Mouse (Mus musculus): ENCODE measurements around the gene Zfp740. TPM values are rescaled to one million over a fixed set of nuclear protein-coding genes. Genes with fewer than 3 reads are reported as not detected.

The Zfp740 gene
- total and polyA plus RNA-seq, 3 experiments: 16.2 to 32.8 (median 31.6) TPM

GRCm38 (mm10) chr15:102256431-102257201 lies 53.6 kb downstream of the Zfp740 start:
- Histone ChIP-seq H3K36me3 (ENCODE audit: control insufficient read depth, insufficient read depth, low read length) (no peaks in the 10 kb centered on the region), H3K27me3 (ENCODE audit: control insufficient read depth, insufficient read depth, low read length) (no peaks in the 10 kb centered on the region), H3K27ac (peak overlapping the region; percentile 81), H3K4me1 (ENCODE audit: control insufficient read depth, insufficient read depth, low read length) (peaks cover 8% of the 10 kb centered on the region; the same call in 1 of the 2 replicates), H3K9ac (ENCODE audit: low read depth, low read length) (peak overlapping the region; percentile 91), H3K79me2 (replicated peaks; ENCODE audit: control insufficient read depth, insufficient read depth, low read length) (no peaks in the 10 kb centered on the region), H3K4me3 (peak overlapping the region; percentile 60)
- TF ChIP-seq CTCF (IDR thresholded peaks at IDR 0.05) (no peak), POLR2A (IDR thresholded peaks at IDR 0.05; ENCODE audit: insufficient read depth, low read depth, low read length) (no peak), EP300 (IDR thresholded peaks at IDR 0.05; ENCODE audit: insufficient read depth, low read depth, low read length) (no peak)
- intact Hi-C loops (cut with DNase I): no loop called here
- DNase-seq: peak in 1 of 2 experiments; percentile 20
- WGBS: 19% methylated on average over 22 of the region's 22 CpGs

GRCm38 (mm10) chr15:102257202-102258075 lies 54.4 kb downstream of the Zfp740 start, which contains the start of gene Rarg:
Gene Rarg, minus strand, starts transcription at chr15:102257517.
- intact Hi-C loops (cut with DNase I): no loop called here
- Histone ChIP-seq H3K9ac (ENCODE audit: low read depth, low read length) (peak within 1 kb of the TSS; percentile 91), H3K27ac (peak within 1 kb of the TSS; percentile 81), H3K4me1 (ENCODE audit: control insufficient read depth, insufficient read depth, low read length) (peaks cover 8% of the 10 kb centered on the region; the same call in 1 of the 2 replicates), H3K4me3 (peak within 1 kb of the TSS; percentile 60), H3K27me3 (ENCODE audit: control insufficient read depth, insufficient read depth, low read length) (no peaks in the 10 kb centered on the region), H3K79me2 (replicated peaks; ENCODE audit: control insufficient read depth, insufficient read depth, low read length) (no peaks in the 10 kb centered on the region), H3K36me3 (ENCODE audit: control insufficient read depth, insufficient read depth, low read length) (no peaks in the 10 kb centered on the region)
- WGBS: 5% methylated on average over 39 of the region's 46 CpGs
- peak; percentile 69 to 72 for DNase-seq
- peak; percentile 12; the same call in 1 of the 2 replicates for TF ChIP-seq POLR2A (IDR thresholded peaks at IDR 0.05; ENCODE audit: insufficient read depth, low read depth, low read length)
- TF ChIP-seq CTCF (IDR thresholded peaks at IDR 0.05): no peak

- WGBS: 53% methylated on average over 12 of the region's 12 CpGs
- peak overlapping the region; percentile 81 for H3K27ac ChIP-seq
- peak overlapping the region; percentile 91 for H3K9ac ChIP-seq (ENCODE audit: low read depth, low read length)
- peak; percentile 75 to 76 for DNase-seq
- no peaks in the 10 kb centered on the region for H3K79me2 ChIP-seq (replicated peaks; ENCODE audit: control insufficient read depth, insufficient read depth, low read length)
- H3K27me3 ChIP-seq (ENCODE audit: control insufficient read depth, insufficient read depth, low read length): no peaks in the 10 kb centered on the region
- peak overlapping the region; percentile 60 for H3K4me3 ChIP-seq
- intact Hi-C loops (cut with DNase I): no loop called here
- H3K4me1 ChIP-seq (ENCODE audit: control insufficient read depth, insufficient read depth, low read length): peaks cover 8% of the 10 kb centered on the region; the same call in 1 of the 2 replicates
- TF ChIP-seq POLR2A (IDR thresholded peaks at IDR 0.05; ENCODE audit: insufficient read depth, low read depth, low read length) (peak; percentile 64), CTCF (IDR thresholded peaks at IDR 0.05) (no peak)
- H3K36me3 ChIP-seq (ENCODE audit: control insufficient read depth, insufficient read depth, low read length): no peaks in the 10 kb centered on the region
Measured at GRCm38 (mm10) chr15:102258076-102258470, 55.0 kb downstream of the Zfp740 start.

- H3K27ac ChIP-seq: peak overlapping the region; percentile 81
Measured at GRCm38 (mm10) chr15:102258581-102259253, 55.7 kb downstream of the Zfp740 start.

GRCm38 (mm10) chr15:102262582-102262981 lies 59.5 kb downstream of the Zfp740 start:
- no peaks in the 10 kb centered on the region for H3K27me3 ChIP-seq (ENCODE audit: control insufficient read depth, insufficient read depth, low read length)

More at GRCm38 (mm10) chr15:102258581-102259253, 55.7 kb downstream of the Zfp740 start:
- intact Hi-C loops (cut with DNase I): no loop called here
- no peaks in the 10 kb centered on the region for H3K36me3 ChIP-seq (ENCODE audit: control insufficient read depth, insufficient read depth, low read length)
- no peaks in the 10 kb centered on the region for H3K27me3 ChIP-seq (ENCODE audit: control insufficient read depth, insufficient read depth, low read length)
- no peaks in the 10 kb centered on the region for H3K79me2 ChIP-seq (replicated peaks; ENCODE audit: control insufficient read depth, insufficient read depth, low read length)
- peak in 1 of 2 experiments; percentile 20 for DNase-seq
- H3K4me1 ChIP-seq (ENCODE audit: control insufficient read depth, insufficient read depth, low read length): peaks cover 8% of the 10 kb centered on the region; the same call in 1 of the 2 replicates
- H3K4me3 ChIP-seq: no peak overlapping the region; the same call in 1 of the 2 replicates
- TF ChIP-seq EP300 (IDR thresholded peaks at IDR 0.05; ENCODE audit: insufficient read depth, low read depth, low read length) (no peak), CTCF (IDR thresholded peaks at IDR 0.05) (no peak), POLR2A (IDR thresholded peaks at IDR 0.05; ENCODE audit: insufficient read depth, low read depth, low read length) (no peak)
- WGBS: 49% methylated on average over 11 of the region's 11 CpGs
- H3K9ac ChIP-seq (ENCODE audit: low read depth, low read length): no peak overlapping the region

More at GRCm38 (mm10) chr15:102262582-102262981, 59.5 kb downstream of the Zfp740 start:
- Histone ChIP-seq H3K79me2 (replicated peaks; ENCODE audit: control insufficient read depth, insufficient read depth, low read length) (no peaks in the 10 kb centered on the region), H3K27ac (no peak overlapping the region), H3K36me3 (ENCODE audit: control insufficient read depth, insufficient read depth, low read length) (no peaks in the 10 kb centered on the region), H3K9ac (ENCODE audit: low read depth, low read length) (no peak overlapping the region), H3K4me1 (ENCODE audit: control insufficient read depth, insufficient read depth, low read length) (peaks cover 6% of the 10 kb centered on the region; the same call in 1 of the 2 replicates), H3K4me3 (no peak overlapping the region)
- WGBS: 59% methylated on average over 7 of the region's 7 CpGs
- intact Hi-C loops (cut with DNase I): no loop called here
- TF ChIP-seq EP300 (IDR thresholded peaks at IDR 0.05; ENCODE audit: insufficient read depth, low read depth, low read length) (no peak), CTCF (IDR thresholded peaks at IDR 0.05) (no peak), POLR2A (IDR thresholded peaks at IDR 0.05; ENCODE audit: insufficient read depth, low read depth, low read length) (no peak)
- DNase-seq: no peak

Measured in heart, adult 2 months (tissue).